Mouse (Mus musculus) right cerebral cortex, postnatal 4 days (tissue): ENCODE measurements around the gene Cacng8.

Source experiments
- DNase-seq: peaks from one replicate; pipeline ENCODE4 v3.0.0-alpha.2; 2022

Gene Cacng8

DNA sequence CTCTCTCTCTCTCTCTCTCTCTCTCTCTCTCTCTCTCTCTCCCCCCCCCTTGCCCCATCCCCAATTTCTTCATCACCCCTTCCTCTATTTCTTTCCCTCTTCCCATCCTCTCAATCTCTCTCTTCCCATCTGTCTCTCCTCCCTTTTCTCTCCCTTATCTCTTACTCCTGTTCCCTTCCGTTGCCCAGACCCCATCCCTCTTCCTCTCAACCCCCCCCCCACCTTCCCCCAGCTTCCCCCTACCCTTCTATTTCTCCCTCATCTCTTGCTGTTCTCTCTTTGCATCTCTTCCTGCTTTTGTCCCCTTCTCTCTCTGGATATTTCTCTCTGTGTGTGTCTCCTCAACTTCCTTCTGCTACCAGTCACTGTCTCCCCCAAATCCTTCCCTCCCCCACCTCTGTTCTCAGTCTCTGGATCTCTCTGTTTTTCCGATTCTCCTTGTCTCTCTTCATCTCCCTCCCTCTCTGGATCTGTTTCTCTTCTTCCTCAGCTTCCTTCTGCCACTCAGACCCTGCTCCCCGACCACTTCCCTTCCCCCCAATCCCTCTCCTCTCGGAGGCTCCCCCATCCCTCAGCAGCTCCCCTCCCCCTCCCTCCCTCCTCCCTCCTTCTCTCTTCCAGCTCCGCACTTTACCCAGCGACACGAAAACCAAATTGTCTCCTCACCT, at the start of gene Cacng8:
Gene Cacng8 (plus strand): TSS at position 271 of the 668 bp plus-strand sequence.
- DNase-seq, result peak; percentile 61

- DNase-seq, result no peak
These were observed 46.6 kb upstream of the Cacng8 start for GRCm38 (mm10) chr7:3343861-3344260.

DNA sequence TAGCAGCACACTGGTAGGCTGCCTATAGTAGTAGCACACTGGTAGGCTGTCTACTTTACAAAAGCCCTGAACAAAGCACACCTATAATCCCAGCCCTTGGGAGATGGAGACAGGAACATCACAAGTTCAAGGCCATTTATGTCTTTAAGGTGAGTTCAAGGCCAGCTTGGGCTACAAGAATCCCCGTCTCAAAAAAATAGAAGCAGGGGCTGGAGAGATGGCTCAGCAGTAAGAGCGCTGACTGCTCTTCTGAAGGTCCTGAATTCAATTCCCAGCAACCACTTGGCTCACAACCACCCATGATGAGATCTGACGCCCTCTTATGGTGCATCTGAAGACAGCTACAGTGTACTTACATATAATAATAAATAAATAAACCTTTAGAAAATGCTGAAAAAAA, 45.2 kb upstream of the Cacng8 start:
- DNase-seq, result no peak

GRCm38 (mm10) chr7:3347366-3348287, 42.9 kb upstream of the Cacng8 start:
- DNase-seq, result no peak

DNA sequence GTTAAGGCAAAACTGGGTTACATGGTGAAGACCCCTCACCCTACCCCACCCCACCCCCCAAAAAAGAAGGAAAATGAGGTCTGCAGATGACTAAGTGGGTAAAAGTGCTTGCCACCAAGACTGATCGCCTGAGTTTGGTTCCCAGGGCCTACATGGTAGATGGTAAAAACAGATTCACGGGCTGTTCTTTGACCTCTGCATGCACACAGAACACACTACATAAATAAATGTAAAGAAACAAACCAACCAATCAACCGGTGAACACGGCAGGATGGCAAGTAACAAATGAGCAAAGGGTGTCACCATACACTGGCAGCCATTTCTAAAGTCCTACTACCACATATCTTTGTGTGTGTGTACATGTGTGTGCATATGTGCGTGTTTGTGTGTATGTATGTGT, 42.2 kb upstream of the Cacng8 start:
- no peak for DNase-seq

- DNase-seq, result no peak
These were observed 40.7 kb upstream of the Cacng8 start for GRCm38 (mm10) chr7:3349775-3350174.

- no peak for DNase-seq
These were observed 38.9 kb upstream of the Cacng8 start for GRCm38 (mm10) chr7:3351536-3351935.

- no peak for DNase-seq
These were observed 35.6 kb upstream of the Cacng8 start for GRCm38 (mm10) chr7:3354850-3355249.

GRCm38 (mm10) chr7:3360678-3361077, 29.8 kb upstream of the Cacng8 start:
- DNase-seq, result no peak

- no peak for DNase-seq
These were observed 24.8 kb upstream of the Cacng8 start for GRCm38 (mm10) chr7:3365547-3366279.

- no peak for DNase-seq
These were observed 23.6 kb upstream of the Cacng8 start for GRCm38 (mm10) chr7:3366705-3367516.

DNA sequence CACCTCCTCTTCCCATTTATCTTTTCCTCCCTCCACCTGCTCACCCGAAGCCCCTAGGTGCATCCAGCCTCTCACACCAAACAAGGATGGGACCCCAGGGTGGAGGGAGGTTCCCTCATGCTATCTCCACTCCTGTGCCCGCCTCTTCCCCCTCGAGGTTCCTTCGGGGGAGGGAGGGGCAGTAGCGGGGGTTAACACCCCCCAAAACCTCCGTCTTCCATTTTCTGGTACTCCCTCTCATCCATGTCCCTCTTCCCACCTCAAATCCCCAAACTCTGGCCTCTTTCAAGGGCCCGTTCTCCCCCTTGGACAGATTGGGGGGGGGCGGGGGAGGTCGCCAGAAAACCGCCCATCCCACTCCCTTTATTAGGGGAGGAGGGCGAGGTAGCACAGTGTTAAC, 22.9 kb upstream of the Cacng8 start:
- no peak for DNase-seq

DNA sequence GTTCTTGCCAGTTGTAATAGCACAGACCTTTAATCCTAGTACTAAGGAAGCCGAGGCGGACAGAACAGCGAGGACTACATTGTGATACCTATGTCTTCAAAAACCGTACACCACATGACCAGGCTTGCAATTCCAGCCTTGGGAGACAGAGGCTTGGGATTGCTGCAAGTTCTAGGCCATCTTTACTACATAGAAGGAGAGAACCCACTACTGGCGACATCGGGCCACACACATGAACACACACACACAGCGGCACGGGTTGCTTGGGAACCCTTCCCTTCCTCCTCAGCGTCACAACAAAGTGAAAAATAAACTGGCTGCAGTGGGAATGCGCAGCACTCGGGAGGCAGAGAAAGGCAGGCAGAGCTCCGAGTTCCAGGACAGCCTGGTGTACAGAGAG, 22.2 kb upstream of the Cacng8 start:
- no peak for DNase-seq

- no peak for DNase-seq
These were observed 21.3 kb upstream of the Cacng8 start for GRCm38 (mm10) chr7:3369189-3369588.

GRCm38 (mm10) chr7:3370407-3370806, 20.1 kb upstream of the Cacng8 start:
- no peak for DNase-seq

DNA sequence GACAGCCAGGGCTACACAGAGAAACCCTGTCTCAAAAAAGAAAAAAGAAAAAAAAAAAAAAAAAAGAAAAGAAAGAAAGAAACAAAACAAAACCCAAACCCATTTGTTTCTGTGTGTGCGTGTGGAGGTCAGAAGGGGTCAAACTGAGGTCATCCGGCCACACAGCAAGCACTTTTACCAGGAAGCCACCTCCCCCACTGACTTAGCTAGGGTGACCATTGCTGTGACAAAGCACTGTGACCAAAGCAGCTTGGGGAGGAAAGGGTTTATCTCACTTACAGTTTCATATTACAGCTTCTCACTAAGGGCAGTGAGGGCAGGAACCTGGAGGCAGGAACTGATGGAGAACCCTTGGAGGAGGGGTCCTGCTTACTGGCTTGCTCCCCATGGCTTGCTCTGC, 18.1 kb upstream of the Cacng8 start:
- DNase-seq, result no peak

DNA sequence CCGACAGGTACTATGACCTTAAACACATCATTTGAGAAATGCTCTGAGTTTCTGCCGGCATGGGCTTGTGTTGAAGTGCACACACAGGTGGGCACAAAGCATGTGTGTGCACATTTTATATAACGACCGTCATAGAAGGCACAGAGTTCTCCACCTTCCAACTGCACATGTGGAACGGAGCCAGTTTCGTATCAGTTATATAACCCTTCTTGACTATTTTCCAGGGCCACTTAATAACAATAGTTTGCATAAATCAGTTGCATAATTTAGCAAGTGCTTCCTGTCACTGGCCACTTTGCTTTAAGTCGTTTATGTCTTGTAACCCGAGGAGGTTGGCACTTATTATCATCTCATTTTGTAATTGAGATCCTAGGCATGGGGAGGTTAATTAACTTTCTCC, 16.7 kb upstream of the Cacng8 start:
- no peak for DNase-seq

GRCm38 (mm10) chr7:3376831-3377230, 13.7 kb upstream of the Cacng8 start:
- DNase-seq, result peak; percentile 72

- no peak for DNase-seq
These were observed 8.4 kb upstream of the Cacng8 start for GRCm38 (mm10) chr7:3382123-3382522.

DNA sequence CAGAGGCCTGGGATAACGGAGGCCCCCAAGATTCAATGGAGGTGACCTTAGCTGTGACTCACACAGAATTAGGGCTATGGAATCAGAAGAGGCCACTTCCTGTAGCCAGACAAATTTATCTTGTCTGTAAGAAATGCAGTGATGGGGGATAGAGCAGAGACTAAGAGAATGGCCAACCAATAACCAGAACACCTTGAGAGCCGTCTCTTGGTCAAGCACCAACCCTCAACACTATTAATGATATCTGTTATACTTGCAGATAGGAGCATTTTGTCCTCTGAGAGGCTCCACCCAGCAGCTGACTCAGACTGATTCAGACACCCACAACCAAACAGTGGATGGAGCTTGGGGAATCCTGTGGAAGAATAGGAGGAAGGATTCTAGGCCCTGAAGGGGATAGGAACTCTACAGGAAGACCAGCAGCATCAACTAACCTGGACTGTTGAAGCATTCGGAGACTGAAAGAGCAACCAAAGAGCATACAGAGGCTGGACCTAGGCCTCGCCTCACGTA, 5.6 kb upstream of the Cacng8 start:
- no peak for DNase-seq

- no peak for DNase-seq
These were observed 4.3 kb upstream of the Cacng8 start for GRCm38 (mm10) chr7:3386036-3386730.

DNA sequence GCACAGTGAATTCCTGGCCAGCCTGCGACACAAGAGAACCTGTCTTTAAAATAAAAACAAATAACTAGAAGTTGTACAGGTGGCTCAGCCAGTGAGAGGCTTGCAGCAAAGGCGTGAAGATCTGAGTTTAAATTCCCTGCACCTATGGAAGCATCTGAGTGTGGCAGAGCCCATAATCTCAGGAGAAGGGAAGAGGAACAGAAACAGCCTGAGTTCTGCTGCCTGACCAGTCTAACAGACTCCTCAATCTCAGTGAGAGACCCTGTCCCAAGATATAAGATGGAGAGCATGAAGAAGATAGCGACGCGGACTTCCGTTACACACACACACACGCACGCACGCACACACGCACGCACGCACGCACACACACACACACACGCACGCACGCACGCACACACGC, 2.7 kb upstream of the Cacng8 start:
- DNase-seq, result no peak
